Mouse (Mus musculus) intestine, embryonic 14.5 days (tissue): ENCODE measurements around the gene Gskip. TPM values are rescaled to one million over a fixed set of nuclear protein-coding genes. Genes with fewer than 3 reads are reported as not detected.

Experiments
- ATAC-seq: fragments of 200-750 bp; cut with Nextera tagmentation; replicated peaks from 2 replicates; pipeline ENCODE4 v1.8.0; 2017; ENCODE audit warnings: low read depth, moderate number of reproducible peaks, moderate TSS enrichment, moderate library complexity; ENCODE audit not compliant: low FRiP score, low TSS enrichment
- DNase-seq: peaks from one replicate; pipeline ENCODE4 v3.0.0-alpha.2; 2018; ENCODE audit warnings: low spot score
- H3K27ac ChIP-seq: fragments of 300-500 bp; sonication (generic); 2 replicates; pipeline ENCODE4 v1.5.1; 2014; ENCODE audit warnings: low read depth, mild to moderate bottlenecking, control low read depth
- H3K27me3 ChIP-seq: fragments of 300-500 bp; sonication (generic); replicated peaks from 2 replicates; pipeline ENCODE4 v1.6.1; 2014; ENCODE audit warnings: low read length, control low read depth; ENCODE audit not compliant: control insufficient read depth, insufficient read depth
- H3K36me3 ChIP-seq: fragments of 300-500 bp; sonication (generic); 2 replicates; pipeline ENCODE4 v1.6.1; 2014; ENCODE audit warnings: low read length, control low read depth; ENCODE audit not compliant: control insufficient read depth, insufficient read depth
- H3K4me1 ChIP-seq: fragments of 300-500 bp; sonication (generic); replicated peaks from 2 replicates; pipeline ENCODE4 v1.6.1; 2014; ENCODE audit warnings: low read length, control low read depth, mixed read lengths; ENCODE audit not compliant: control insufficient read depth, insufficient read depth
- H3K4me2 ChIP-seq: fragments of 300-500 bp; sonication (generic); 2 replicates; pipeline ENCODE4 v1.6.1; 2014; ENCODE audit warnings: low read length
- H3K4me3 ChIP-seq: fragments of 300-500 bp; sonication (generic); 2 replicates; pipeline ENCODE4 v1.5.1; 2014; ENCODE audit warnings: low read depth, low read length, control low read depth, mixed read lengths
- H3K9ac ChIP-seq: fragments of 300-500 bp; sonication (generic); 2 replicates; pipeline ENCODE4 v1.6.1; 2014; ENCODE audit warnings: mild to moderate bottlenecking, low read length
- H3K9me3 ChIP-seq: fragments of 300-500 bp; sonication (generic); 2 replicates; pipeline ENCODE4 v1.6.1; 2016; ENCODE audit warnings: low read length, control low read depth; ENCODE audit not compliant: control insufficient read depth
- WGBS: fragments of 180-500 bp; shearing (Covaris S2); extraction: QIAGEN DNeasy Blood & Tissue Kit; methylation state at CpG from one replicate; pipeline ENCODE4 v1.1.7; 2014; 5-methylcytosine and 5-hydroxymethylcytosine counted together
- polyA plus RNA-seq: library from polyadenylated mRNA; unstranded; fragments of >200 nt; fragmentation: Nextera tagmentation; extraction: Ambion mirVana; gene quantifications from 2 replicates; pipeline ENCODE4 v1.2.1, GENCODE M21; 2014

Gene Gskip
- polyA plus RNA-seq, 1 experiment from 2014 or later: 29.7 TPM

- 32% methylated on average over 8 of the region's 8 CpGs for WGBS
These were observed 43.3 kb downstream of the Gskip start for GRCm38 (mm10) chr12:105727964-105728363.

GRCm38 (mm10) chr12:105730851-105731460 is 46.3 kb downstream of the Gskip start:
- H3K9ac ChIP-seq: no peak overlapping the region

More at GRCm38 (mm10) chr12:105727964-105728363, 43.3 kb downstream of the Gskip start:
- Histone ChIP-seq H3K4me1 (no peaks in the 10 kb centered on the region), H3K4me3 (no peak overlapping the region), H3K9ac (no peak overlapping the region), H3K4me2 (no peak overlapping the region), H3K36me3 (no peaks in the 10 kb centered on the region), H3K27me3 (no peaks in the 10 kb centered on the region), H3K27ac (no peak overlapping the region), H3K9me3 (no peaks in the 10 kb centered on the region)
- DNase-seq (no peak), ATAC-seq (no peak)

GRCm38 (mm10) chr12:105733370-105734159 is 48.9 kb downstream of the Gskip start:
- no peak for DNase-seq
- Histone ChIP-seq H3K9me3 (no peaks in the 10 kb centered on the region), H3K9ac (no peak overlapping the region), H3K4me2 (no peak overlapping the region), H3K27me3 (no peaks in the 10 kb centered on the region), H3K36me3 (no peaks in the 10 kb centered on the region), H3K4me1 (no peaks in the 10 kb centered on the region), H3K27ac (no peak overlapping the region), H3K4me3 (no peak overlapping the region)
- WGBS: 65% methylated on average over 9 of the region's 9 CpGs
- ATAC-seq: no peak

More at GRCm38 (mm10) chr12:105730851-105731460, 46.3 kb downstream of the Gskip start:
- ATAC-seq (no peak), DNase-seq (no peak)
- no peaks in the 10 kb centered on the region for H3K9me3 ChIP-seq
- WGBS: 73% methylated on average over 6 of the region's 6 CpGs
- H3K27ac ChIP-seq: no peak overlapping the region
- H3K4me2 ChIP-seq: no peak overlapping the region
- H3K36me3 ChIP-seq: no peaks in the 10 kb centered on the region
- H3K27me3 ChIP-seq: no peaks in the 10 kb centered on the region
- no peaks in the 10 kb centered on the region for H3K4me1 ChIP-seq
- H3K4me3 ChIP-seq: no peak overlapping the region

- ATAC-seq: no peak
These were observed 50.7 kb downstream of the Gskip start for GRCm38 (mm10) chr12:105735226-105735888.

GRCm38 (mm10) chr12:105735889-105736251 is 51.2 kb downstream of the Gskip start:
- ATAC-seq (no peak), DNase-seq (no peak)
- WGBS: 82% methylated on average over 6 of the region's 6 CpGs
- Histone ChIP-seq H3K9me3 (no peaks in the 10 kb centered on the region), H3K4me2 (no peak overlapping the region), H3K36me3 (no peaks in the 10 kb centered on the region), H3K4me3 (no peak overlapping the region), H3K27me3 (no peaks in the 10 kb centered on the region), H3K27ac (no peak overlapping the region), H3K9ac (no peak overlapping the region), H3K4me1 (no peaks in the 10 kb centered on the region)

More at GRCm38 (mm10) chr12:105735226-105735888, 50.7 kb downstream of the Gskip start:
- no peaks in the 10 kb centered on the region for H3K27me3 ChIP-seq
- H3K4me2 ChIP-seq: no peak overlapping the region
- no peaks in the 10 kb centered on the region for H3K9me3 ChIP-seq
- no peak overlapping the region for H3K27ac ChIP-seq
- no peak overlapping the region for H3K4me3 ChIP-seq
- 70% methylated on average over 7 of the region's 7 CpGs for WGBS
- no peak overlapping the region for H3K9ac ChIP-seq
- no peaks in the 10 kb centered on the region for H3K36me3 ChIP-seq
- DNase-seq: no peak
- no peaks in the 10 kb centered on the region for H3K4me1 ChIP-seq

- WGBS: 80% methylated on average over 15 of the region's 15 CpGs
- no peak overlapping the region for H3K27ac ChIP-seq
- no peaks in the 10 kb centered on the region for H3K27me3 ChIP-seq
- DNase-seq: no peak
- H3K4me2 ChIP-seq: no peak overlapping the region
- H3K9me3 ChIP-seq: no peaks in the 10 kb centered on the region
- H3K9ac ChIP-seq: no peak overlapping the region
- H3K4me3 ChIP-seq: no peak overlapping the region
- no peak for ATAC-seq
- no peaks in the 10 kb centered on the region for H3K4me1 ChIP-seq
- no peaks in the 10 kb centered on the region for H3K36me3 ChIP-seq
These were observed 53.9 kb downstream of the Gskip start for GRCm38 (mm10) chr12:105738316-105739096.

- Histone ChIP-seq H3K4me3 (no peak overlapping the region), H3K9ac (no peak overlapping the region), H3K36me3 (no peaks in the 10 kb centered on the region), H3K4me2 (no peak overlapping the region), H3K9me3 (no peaks in the 10 kb centered on the region), H3K4me1 (no peaks in the 10 kb centered on the region), H3K27ac (no peak overlapping the region), H3K27me3 (no peaks in the 10 kb centered on the region)
- DNase-seq (no peak), ATAC-seq (no peak)
- 87% methylated on average over 8 of the region's 8 CpGs for WGBS
These were observed 55.0 kb downstream of the Gskip start for GRCm38 (mm10) chr12:105739656-105740055.

- no peak for ATAC-seq
- H3K9ac ChIP-seq: no peak overlapping the region
- no peak overlapping the region for H3K27ac ChIP-seq
- no peaks in the 10 kb centered on the region for H3K4me1 ChIP-seq
- WGBS: 69% methylated on average over 5 of the region's 5 CpGs
- no peak overlapping the region for H3K4me3 ChIP-seq
- no peaks in the 10 kb centered on the region for H3K27me3 ChIP-seq
- H3K4me2 ChIP-seq: no peak overlapping the region
- no peaks in the 10 kb centered on the region for H3K9me3 ChIP-seq
- no peaks in the 10 kb centered on the region for H3K36me3 ChIP-seq
- DNase-seq: no peak
These were observed 63.5 kb downstream of the Gskip start for GRCm38 (mm10) chr12:105748114-105748513.
